Mouse (Mus musculus) neural tube, embryonic 13.5 days (tissue): Measurements from ENCODE around the gene Cyth3. TPM values are rescaled to one million over a fixed set of nuclear protein-coding genes. Genes with fewer than 3 reads are reported as not detected.
A peak's percentile ranks its signal among the peaks of the same experiment; 100 is the strongest.

ENCODE experiments used
- ATAC-seq: fragments of 200-750 bp; cut with Nextera tagmentation; 2 replicates; pipeline ENCODE4 v1.8.0; 2017; ENCODE audit warnings: low read depth, mild to moderate bottlenecking, moderate TSS enrichment, moderate library complexity
- H3K27ac ChIP-seq: fragments of 300-500 bp; sonication (generic); replicated peaks from 2 replicates; pipeline ENCODE4 v1.5.1; 2015; ENCODE audit warnings: moderate library complexity, mild to moderate bottlenecking, inconsistent platforms
- H3K27me3 ChIP-seq: fragments of 300-500 bp; sonication (generic); 2 replicates; pipeline ENCODE4 v1.6.1; 2015; ENCODE audit warnings: mild to moderate bottlenecking, inconsistent platforms
- H3K36me3 ChIP-seq: fragments of 300-500 bp; sonication (generic); 2 replicates; pipeline ENCODE4 v1.6.1; 2015; ENCODE audit warnings: mild to moderate bottlenecking, inconsistent platforms
- H3K4me1 ChIP-seq: fragments of 300-500 bp; sonication (generic); replicated peaks from 2 replicates; pipeline ENCODE4 v1.6.1; 2015; ENCODE audit warnings: inconsistent platforms
- H3K4me2 ChIP-seq: fragments of 300-500 bp; sonication (generic); 2 replicates; pipeline ENCODE4 v1.6.1; 2015; ENCODE audit warnings: inconsistent platforms, mild to moderate bottlenecking, moderate library complexity
- H3K4me3 ChIP-seq: fragments of 300-500 bp; sonication (generic); 2 replicates; pipeline ENCODE4 v1.5.1; 2015; ENCODE audit warnings: mild to moderate bottlenecking, inconsistent platforms
- H3K9ac ChIP-seq: fragments of 300-500 bp; sonication (generic); 2 replicates; pipeline ENCODE4 v1.6.1; 2015; ENCODE audit warnings: moderate library complexity, mild to moderate bottlenecking, inconsistent platforms
- H3K9me3 ChIP-seq: fragments of 300-500 bp; sonication (generic); 2 replicates; pipeline ENCODE4 v1.6.1; 2016; ENCODE audit warnings: inconsistent platforms
- WGBS: fragments of 180-500 bp; shearing (Covaris S2); methylation state at CpG from one replicate; pipeline ENCODE4 v1.1.7; 2015; 5-methylcytosine and 5-hydroxymethylcytosine counted together
- polyA plus RNA-seq: library from polyadenylated mRNA; unstranded; fragments of >200 nt; fragmentation: Nextera tagmentation; extraction: Ambion mirVana; gene quantifications from 2 replicates; pipeline ENCODE4 v1.2.1, GENCODE M21; 2015

Cyth3 gene
- polyA plus RNA-seq, 1 experiment from 2014 or later, result 43.1 TPM

GRCm38 (mm10) chr5:143639810-143640209, 17.6 kb downstream of the Cyth3 start:
- Histone ChIP-seq H3K27me3 (no peaks in the 10 kb centered on the region), H3K4me2 (no peak overlapping the region), H3K9ac (no peak overlapping the region), H3K4me1 (peaks cover 43% of the 10 kb centered on the region), H3K27ac (no peak overlapping the region), H3K36me3 (no peaks in the 10 kb centered on the region), H3K9me3 (no peaks in the 10 kb centered on the region), H3K4me3 (no peak overlapping the region)
- WGBS, result 92% methylated on average over 7 of the region's 7 CpGs
- ATAC-seq, result no peak

- ATAC-seq, result no peak
- Histone ChIP-seq H3K4me2 (no peak overlapping the region), H3K27ac (no peak overlapping the region), H3K27me3 (no peaks in the 10 kb centered on the region), H3K36me3 (no peaks in the 10 kb centered on the region), H3K9ac (no peak overlapping the region), H3K4me3 (no peak overlapping the region), H3K4me1 (peaks cover 33% of the 10 kb centered on the region), H3K9me3 (no peaks in the 10 kb centered on the region)
- WGBS, result 72% methylated on average over 3 of the region's 3 CpGs
Observed at GRCm38 (mm10) chr5:143641503-143641902, 19.3 kb downstream of the Cyth3 start.

- Histone ChIP-seq H3K4me3 (no peak overlapping the region), H3K9ac (no peak overlapping the region), H3K4me1 (peaks cover 33% of the 10 kb centered on the region), H3K27me3 (no peaks in the 10 kb centered on the region), H3K36me3 (no peaks in the 10 kb centered on the region), H3K27ac (no peak overlapping the region), H3K4me2 (no peak overlapping the region), H3K9me3 (no peaks in the 10 kb centered on the region)
- 34% methylated on average over 4 of the region's 4 CpGs for WGBS
- ATAC-seq, result peak; percentile 65; the same call in 1 of the 2 replicates
Observed at GRCm38 (mm10) chr5:143642262-143642831, 20.1 kb downstream of the Cyth3 start.

GRCm38 (mm10) chr5:143645976-143646375, 23.7 kb downstream of the Cyth3 start:
- WGBS, result 82% methylated on average over 5 of the region's 5 CpGs
- Histone ChIP-seq H3K27ac (no peak overlapping the region), H3K9ac (no peak overlapping the region), H3K4me1 (peaks cover 17% of the 10 kb centered on the region), H3K27me3 (no peaks in the 10 kb centered on the region), H3K4me2 (no peak overlapping the region), H3K4me3 (no peak overlapping the region), H3K9me3 (no peaks in the 10 kb centered on the region), H3K36me3 (no peaks in the 10 kb centered on the region)
- no peak for ATAC-seq

- no peak for ATAC-seq
- Histone ChIP-seq H3K27ac (peak overlapping the region; percentile 46; the same call in 1 of the 2 replicates), H3K4me3 (no peak overlapping the region), H3K4me2 (no peak overlapping the region), H3K27me3 (no peaks in the 10 kb centered on the region), H3K9ac (no peak overlapping the region), H3K9me3 (no peaks in the 10 kb centered on the region), H3K4me1 (peaks cover 10% of the 10 kb centered on the region), H3K36me3 (no peaks in the 10 kb centered on the region)
- 96% methylated on average over 2 of the region's 2 CpGs for WGBS
Observed at GRCm38 (mm10) chr5:143647412-143647811, 25.2 kb downstream of the Cyth3 start.

GRCm38 (mm10) chr5:143648058-143648457, 25.8 kb downstream of the Cyth3 start:
- no peaks in the 10 kb centered on the region for H3K9me3 ChIP-seq
- peak overlapping the region; percentile 46; the same call in 1 of the 2 replicates for H3K27ac ChIP-seq
- WGBS, result 82% methylated on average over 2 of the region's 2 CpGs
- no peak overlapping the region for H3K9ac ChIP-seq
- no peaks in the 10 kb centered on the region for H3K36me3 ChIP-seq
- H3K27me3 ChIP-seq, result no peaks in the 10 kb centered on the region
- H3K4me3 ChIP-seq, result no peak overlapping the region
- H3K4me2 ChIP-seq, result no peak overlapping the region
- H3K4me1 ChIP-seq, result peaks cover 7% of the 10 kb centered on the region
- no peak for ATAC-seq

- no peak overlapping the region for H3K4me2 ChIP-seq
- H3K27ac ChIP-seq, result 0 out of 2 replicates have a peak overlapping the region, but pooled peaks have one; percentile 49
- H3K27me3 ChIP-seq, result no peaks in the 10 kb centered on the region
- H3K9ac ChIP-seq, result no peak overlapping the region
- H3K4me1 ChIP-seq, result peaks cover 9% of the 10 kb centered on the region
- ATAC-seq, result no peak
- no peaks in the 10 kb centered on the region for H3K9me3 ChIP-seq
- WGBS, result 96% methylated on average over 6 of the region's 6 CpGs
- H3K36me3 ChIP-seq, result no peaks in the 10 kb centered on the region
- H3K4me3 ChIP-seq, result no peak overlapping the region
Observed at GRCm38 (mm10) chr5:143649168-143649567, 26.9 kb downstream of the Cyth3 start.

GRCm38 (mm10) chr5:143651855-143652631, 29.8 kb downstream of the Cyth3 start:
- Histone ChIP-seq H3K27me3 (no peaks in the 10 kb centered on the region), H3K9ac (no peak overlapping the region), H3K9me3 (no peaks in the 10 kb centered on the region), H3K27ac (peak overlapping the region; percentile 13; the same call in 1 of the 2 replicates), H3K4me1 (peaks cover 37% of the 10 kb centered on the region), H3K36me3 (no peaks in the 10 kb centered on the region), H3K4me2 (no peak overlapping the region), H3K4me3 (no peak overlapping the region)
- WGBS, result 89% methylated on average over 8 of the region's 8 CpGs
- no peak for ATAC-seq

- no peak overlapping the region for H3K4me3 ChIP-seq
- no peak for ATAC-seq
- H3K27me3 ChIP-seq, result no peaks in the 10 kb centered on the region
- H3K36me3 ChIP-seq, result no peaks in the 10 kb centered on the region
- no peaks in the 10 kb centered on the region for H3K9me3 ChIP-seq
- H3K4me1 ChIP-seq, result peaks cover 42% of the 10 kb centered on the region
- 96% methylated on average over 5 of the region's 5 CpGs for WGBS
- H3K9ac ChIP-seq, result no peak overlapping the region
- no peak overlapping the region for H3K27ac ChIP-seq
- no peak overlapping the region for H3K4me2 ChIP-seq
Observed at GRCm38 (mm10) chr5:143653497-143653896, 31.2 kb downstream of the Cyth3 start.

GRCm38 (mm10) chr5:143654670-143655510, 32.6 kb downstream of the Cyth3 start:
- Histone ChIP-seq H3K4me3 (no peak overlapping the region), H3K9ac (no peak overlapping the region), H3K9me3 (no peaks in the 10 kb centered on the region), H3K4me2 (no peak overlapping the region), H3K36me3 (no peaks in the 10 kb centered on the region), H3K27ac (peak overlapping the region; percentile 65), H3K27me3 (no peaks in the 10 kb centered on the region), H3K4me1 (peaks cover 42% of the 10 kb centered on the region)
- 0 out of 2 replicates have a peak, but pooled peaks have one; percentile 27 for ATAC-seq
- WGBS, result 10% methylated on average over 7 of the region's 7 CpGs

- Histone ChIP-seq H3K4me1 (peaks cover 42% of the 10 kb centered on the region), H3K9me3 (no peaks in the 10 kb centered on the region), H3K27ac (peak overlapping the region; percentile 65), H3K4me2 (no peak overlapping the region), H3K9ac (no peak overlapping the region), H3K4me3 (no peak overlapping the region), H3K36me3 (no peaks in the 10 kb centered on the region), H3K27me3 (no peaks in the 10 kb centered on the region)
- no peak for ATAC-seq
- WGBS, result 49% methylated on average over 4 of the region's 4 CpGs
Observed at GRCm38 (mm10) chr5:143655511-143655943, 33.3 kb downstream of the Cyth3 start.
